Mouse (Mus musculus): ENCODE measurements around the gene Aldh16a1. TPM values are rescaled to one million over a fixed set of nuclear protein-coding genes. Genes with fewer than 3 reads are reported as not detected.

The Aldh16a1 gene
- polyA plus RNA-seq, 1 experiment from 2014 or later: 19.3 TPM

- H3K9ac ChIP-seq (replicated peaks; ENCODE audit: low read depth, low read length): no peak overlapping the region
- no peaks in the 10 kb centered on the region for H3K27me3 ChIP-seq (replicated peaks; ENCODE audit: control insufficient read depth, insufficient read depth, low read length)
- no peak overlapping the region for H3K4me3 ChIP-seq (replicated peaks; ENCODE audit: low read length)
- H3K4me2 ChIP-seq (ENCODE audit: low read length): no peak overlapping the region
- H3K9me3 ChIP-seq (ENCODE audit: control insufficient read depth, low read length): no peaks in the 10 kb centered on the region
- H3K36me3 ChIP-seq (ENCODE audit: control insufficient read depth, insufficient read depth): no peaks in the 10 kb centered on the region
- 94% methylated on average over 8 of the region's 8 CpGs for WGBS
- H3K4me1 ChIP-seq (replicated peaks; ENCODE audit: control insufficient read depth, insufficient read depth, low read length): no peaks in the 10 kb centered on the region
- ATAC-seq: no peak
- H3K27ac ChIP-seq (ENCODE audit: low read length): no peak overlapping the region
These were observed 8.9 kb downstream of the Aldh16a1 start for GRCm38 (mm10) chr7:45145460-45145859.

- H3K4me1 ChIP-seq (replicated peaks; ENCODE audit: control insufficient read depth, insufficient read depth, low read length): no peaks in the 10 kb centered on the region
These were observed 9.8 kb downstream of the Aldh16a1 start for GRCm38 (mm10) chr7:45144368-45145174.

GRCm38 (mm10) chr7:45141914-45142313, 12.5 kb downstream of the Aldh16a1 start:
- Histone ChIP-seq H3K9me3 (ENCODE audit: control insufficient read depth, low read length) (no peaks in the 10 kb centered on the region), H3K27me3 (replicated peaks; ENCODE audit: control insufficient read depth, insufficient read depth, low read length) (no peaks in the 10 kb centered on the region), H3K4me1 (replicated peaks; ENCODE audit: control insufficient read depth, insufficient read depth, low read length) (no peaks in the 10 kb centered on the region), H3K9ac (replicated peaks; ENCODE audit: low read depth, low read length) (no peak overlapping the region), H3K27ac (ENCODE audit: low read length) (no peak overlapping the region), H3K36me3 (ENCODE audit: control insufficient read depth, insufficient read depth) (no peaks in the 10 kb centered on the region), H3K4me2 (ENCODE audit: low read length) (no peak overlapping the region), H3K4me3 (replicated peaks; ENCODE audit: low read length) (no peak overlapping the region)
- WGBS: 94% methylated on average over 5 of the region's 5 CpGs
- no peak for ATAC-seq

More at GRCm38 (mm10) chr7:45144368-45145174, 9.8 kb downstream of the Aldh16a1 start:
- no peak overlapping the region for H3K4me3 ChIP-seq (replicated peaks; ENCODE audit: low read length)
- no peak overlapping the region; the same call in 1 of the 2 replicates for H3K9ac ChIP-seq (replicated peaks; ENCODE audit: low read depth, low read length)
- no peak overlapping the region for H3K4me2 ChIP-seq (ENCODE audit: low read length)
- 89% methylated on average over 13 of the region's 13 CpGs for WGBS
- H3K36me3 ChIP-seq (ENCODE audit: control insufficient read depth, insufficient read depth): no peaks in the 10 kb centered on the region
- no peaks in the 10 kb centered on the region for H3K9me3 ChIP-seq (ENCODE audit: control insufficient read depth, low read length)
- ATAC-seq: no peak
- H3K27ac ChIP-seq (ENCODE audit: low read length): no peak overlapping the region
- H3K27me3 ChIP-seq (replicated peaks; ENCODE audit: control insufficient read depth, insufficient read depth, low read length): no peaks in the 10 kb centered on the region

GRCm38 (mm10) chr7:45141319-45141718, 13.1 kb downstream of the Aldh16a1 start:
- no peak overlapping the region for H3K4me3 ChIP-seq (replicated peaks; ENCODE audit: low read length)
- peaks cover 3% of the 10 kb centered on the region for H3K4me1 ChIP-seq (replicated peaks; ENCODE audit: control insufficient read depth, insufficient read depth, low read length)
- no peak for ATAC-seq
- no peak overlapping the region for H3K4me2 ChIP-seq (ENCODE audit: low read length)
- no peaks in the 10 kb centered on the region for H3K9me3 ChIP-seq (ENCODE audit: control insufficient read depth, low read length)
- H3K27ac ChIP-seq (ENCODE audit: low read length): no peak overlapping the region
- WGBS: 98% methylated on average over 3 of the region's 3 CpGs
- no peak overlapping the region for H3K9ac ChIP-seq (replicated peaks; ENCODE audit: low read depth, low read length)
- H3K27me3 ChIP-seq (replicated peaks; ENCODE audit: control insufficient read depth, insufficient read depth, low read length): no peaks in the 10 kb centered on the region
- no peaks in the 10 kb centered on the region for H3K36me3 ChIP-seq (ENCODE audit: control insufficient read depth, insufficient read depth)

GRCm38 (mm10) chr7:45139904-45140723, 14.3 kb downstream of the Aldh16a1 start:
- Histone ChIP-seq H3K9me3 (ENCODE audit: control insufficient read depth, low read length) (no peaks in the 10 kb centered on the region), H3K27me3 (replicated peaks; ENCODE audit: control insufficient read depth, insufficient read depth, low read length) (no peaks in the 10 kb centered on the region; the same call in 1 of the 2 replicates), H3K4me2 (ENCODE audit: low read length) (no peak overlapping the region), H3K36me3 (ENCODE audit: control insufficient read depth, insufficient read depth) (no peaks in the 10 kb centered on the region), H3K4me3 (replicated peaks; ENCODE audit: low read length) (no peak overlapping the region), H3K9ac (replicated peaks; ENCODE audit: low read depth, low read length) (no peak overlapping the region), H3K4me1 (replicated peaks; ENCODE audit: control insufficient read depth, insufficient read depth, low read length) (peaks cover 11% of the 10 kb centered on the region), H3K27ac (ENCODE audit: low read length) (no peak overlapping the region)
- WGBS: 76% methylated on average over 8 of the region's 8 CpGs
- no peak for ATAC-seq

GRCm38 (mm10) chr7:45138403-45138802, 16.0 kb downstream of the Aldh16a1 start:
- no peaks in the 10 kb centered on the region for H3K9me3 ChIP-seq (ENCODE audit: control insufficient read depth, low read length)
- H3K4me1 ChIP-seq (replicated peaks; ENCODE audit: control insufficient read depth, insufficient read depth, low read length): peaks cover 11% of the 10 kb centered on the region
- peaks cover 2% of the 10 kb centered on the region; the same call in 1 of the 2 replicates for H3K27me3 ChIP-seq (replicated peaks; ENCODE audit: control insufficient read depth, insufficient read depth, low read length)
- WGBS: 65% methylated on average over 1 of the region's 1 CpGs
- no peak overlapping the region for H3K4me2 ChIP-seq (ENCODE audit: low read length)
- no peaks in the 10 kb centered on the region for H3K36me3 ChIP-seq (ENCODE audit: control insufficient read depth, insufficient read depth)
- no peak overlapping the region for H3K4me3 ChIP-seq (replicated peaks; ENCODE audit: low read length)
- ATAC-seq: no peak
- H3K27ac ChIP-seq (ENCODE audit: low read length): no peak overlapping the region
- H3K9ac ChIP-seq (replicated peaks; ENCODE audit: low read depth, low read length): no peak overlapping the region

- no peak overlapping the region for H3K27ac ChIP-seq (ENCODE audit: low read length)
- no peak overlapping the region for H3K9ac ChIP-seq (replicated peaks; ENCODE audit: low read depth, low read length)
- no peak for ATAC-seq
- peaks cover 2% of the 10 kb centered on the region; the same call in 1 of the 2 replicates for H3K27me3 ChIP-seq (replicated peaks; ENCODE audit: control insufficient read depth, insufficient read depth, low read length)
- H3K9me3 ChIP-seq (ENCODE audit: control insufficient read depth, low read length): no peaks in the 10 kb centered on the region
- no peaks in the 10 kb centered on the region for H3K36me3 ChIP-seq (ENCODE audit: control insufficient read depth, insufficient read depth)
- H3K4me3 ChIP-seq (replicated peaks; ENCODE audit: low read length): no peak overlapping the region
- H3K4me1 ChIP-seq (replicated peaks; ENCODE audit: control insufficient read depth, insufficient read depth, low read length): peaks cover 11% of the 10 kb centered on the region
- no peak overlapping the region for H3K4me2 ChIP-seq (ENCODE audit: low read length)
- WGBS: 86% methylated on average over 12 of the region's 12 CpGs
These were observed 17.0 kb downstream of the Aldh16a1 start for GRCm38 (mm10) chr7:45137171-45138006.

- H3K27me3 ChIP-seq (replicated peaks; ENCODE audit: control insufficient read depth, insufficient read depth, low read length): peaks cover 2% of the 10 kb centered on the region; the same call in 1 of the 2 replicates
- peak within 1 kb of the TSS; percentile 74 for H3K4me2 ChIP-seq (ENCODE audit: low read length)
- peaks cover 11% of the 10 kb centered on the region for H3K4me1 ChIP-seq (replicated peaks; ENCODE audit: control insufficient read depth, insufficient read depth, low read length)
- peak within 1 kb of the TSS; percentile 49 for H3K4me3 ChIP-seq (replicated peaks; ENCODE audit: low read length)
- peak; percentile 86 for ATAC-seq
- H3K27ac ChIP-seq (ENCODE audit: low read length): no peak within 1 kb of the TSS
- no peaks in the 10 kb centered on the region for H3K36me3 ChIP-seq (ENCODE audit: control insufficient read depth, insufficient read depth)
- H3K9me3 ChIP-seq (ENCODE audit: control insufficient read depth, low read length): no peaks in the 10 kb centered on the region
- peak within 1 kb of the TSS; percentile 63 for H3K9ac ChIP-seq (replicated peaks; ENCODE audit: low read depth, low read length)
- WGBS: 2% methylated on average over 29 of the region's 29 CpGs
These were observed 18.3 kb downstream of the Aldh16a1 start, which contains the start of the genes Gm45713 and Flt3l for GRCm38 (mm10) chr7:45135993-45136567. Gene Gm45713, minus strand, starts transcription at chr7:45136231. Gene Flt3l, minus strand, starts transcription at chr7:45136432.
